In the genomic region with DNA sequence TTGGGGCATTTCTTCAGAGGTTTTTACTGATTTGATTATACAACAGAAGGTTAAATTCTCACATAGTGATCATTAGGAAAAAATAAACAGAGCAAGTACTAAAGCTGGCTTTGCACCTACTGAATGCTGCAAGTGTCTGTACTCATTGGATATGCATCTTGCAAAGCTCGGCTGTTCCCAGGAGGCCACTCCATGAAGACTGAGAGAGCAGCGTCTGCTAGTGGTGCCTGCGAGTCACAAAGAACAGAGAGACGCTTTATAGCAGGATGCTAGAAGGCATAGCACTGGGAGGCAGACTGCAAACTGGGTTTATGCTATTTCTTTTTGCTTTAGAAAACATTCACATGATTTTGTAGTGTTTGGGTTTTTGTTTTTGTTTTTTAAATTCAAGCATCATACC, we compare ENCODE assay signal across 11 mouse cellular contexts.
DNase-seq lines count a peak whose midpoint lies in the region; ATAC-seq and TF ChIP-seq lines count a peak whose summit lies in the region.
"Had no signal": no experiment of that assay in that cellular context is flagged by ENCODE, and none has a peak within 500 bp of the region (broad histone marks: within the 10 kb centered on the region; RNA-seq: fewer than 3 reads in every experiment).

No protein-coding gene starts in this region.

- TF ChIP-seq CTCF in intestine, postnatal 0 days (IDR thresholded peaks at IDR 0.05; ENCODE audit: low read depth) = peak; percentile 37

- H3K4me3 ChIP-seq in intestine, postnatal 0 days (ENCODE audit: low read depth, low read length) = no peak overlapping the region
- H3K4me3 ChIP-seq in intestine, embryonic 15.5 days (replicated peaks) = no peak overlapping the region
- H3K4me3 ChIP-seq in hindbrain, embryonic 15.5 days = no peak overlapping the region

- intact Hi-C loops in left cerebral cortex, postnatal 4 days (cut with DNase I) = loop anchor here (10.0 kb wide), 1 partner anchor 1140 kb away; no protein-coding TSS in a partner anchor

- H3K27me3 ChIP-seq in intestine, postnatal 0 days (replicated peaks; ENCODE audit: control insufficient read depth, insufficient read depth, low read length) = no peaks in the 10 kb centered on the region
- H3K27me3 ChIP-seq in intestine, embryonic 15.5 days (replicated peaks) = no peaks in the 10 kb centered on the region
- H3K27me3 ChIP-seq in hindbrain, embryonic 15.5 days = no peaks in the 10 kb centered on the region

- ATAC-seq in intestine, postnatal 0 days = no peak
- no peak for ATAC-seq in intestine, embryonic 15.5 days
- peak; percentile 91 for ATAC-seq in hindbrain, embryonic 15.5 days (ENCODE audit: low FRiP score, low read depth)
- ATAC-seq: activated CD4-positive, CD25-positive, alpha-beta regulatory T cell, adult 4 months; CD4-positive, CD25-positive, alpha-beta regulatory T cell, adult 4 months had no signal

- no peaks in the 10 kb centered on the region for H3K9me3 ChIP-seq in intestine, postnatal 0 days (ENCODE audit: control insufficient read depth)
- H3K9me3 ChIP-seq in intestine, embryonic 15.5 days = no peaks in the 10 kb centered on the region
- no peaks in the 10 kb centered on the region for H3K9me3 ChIP-seq in hindbrain, embryonic 15.5 days

- no peak overlapping the region for H3K27ac ChIP-seq in intestine, postnatal 0 days (ENCODE audit: low read depth, low read length)
- no peak overlapping the region for H3K27ac ChIP-seq in intestine, embryonic 15.5 days
- H3K27ac ChIP-seq in hindbrain, embryonic 15.5 days (replicated peaks) = peak overlapping the region; percentile 53

- DNase-seq in left cerebral cortex, postnatal 4 days = peak; percentile 51
- peak; percentile 67 to 68 for DNase-seq in right cerebral cortex, postnatal 36 days (ENCODE audit: low spot score in 2 of 2)
- DNase-seq in lung, postnatal 10 days = no peak
- no peak for DNase-seq in kidney, postnatal 36 days
- DNase-seq in urinary bladder, postnatal 36 days (ENCODE audit: low spot score in 2 of 2) = no peak
- DNase-seq: kidney, adult 2 months had no signal

- H3K9ac ChIP-seq in intestine, postnatal 0 days (ENCODE audit: low read depth, low read length) = no peak overlapping the region
- H3K9ac ChIP-seq in intestine, embryonic 15.5 days = no peak overlapping the region
- H3K9ac ChIP-seq in hindbrain, embryonic 15.5 days = no peak overlapping the region

- 28% methylated on average over 4 of the region's 4 CpGs for WGBS in intestine, postnatal 0 days
- 23% methylated on average over 4 of the region's 4 CpGs for WGBS in intestine, embryonic 15.5 days
- 2% methylated on average over 4 of the region's 4 CpGs for WGBS in hindbrain, embryonic 15.5 days

- no peaks in the 10 kb centered on the region for H3K4me1 ChIP-seq in intestine, postnatal 0 days (replicated peaks; ENCODE audit: control insufficient read depth, insufficient read depth, low read length)
- no peaks in the 10 kb centered on the region for H3K4me1 ChIP-seq in intestine, embryonic 15.5 days (replicated peaks)
- 0 out of 2 replicates have a peak, but pooled peaks cover 12% of the 10 kb centered on the region for H3K4me1 ChIP-seq in hindbrain, embryonic 15.5 days (replicated peaks)

- H3K4me2 ChIP-seq in intestine, postnatal 0 days (replicated peaks; ENCODE audit: low read depth) = no peak overlapping the region
- no peak overlapping the region for H3K4me2 ChIP-seq in intestine, embryonic 15.5 days (replicated peaks)
- H3K4me2 ChIP-seq in hindbrain, embryonic 15.5 days = 0 out of 2 replicates have a peak overlapping the region, but pooled peaks have one; percentile 13

- H3K36me3 ChIP-seq in intestine, postnatal 0 days (ENCODE audit: control insufficient read depth, insufficient read depth) = no peaks in the 10 kb centered on the region
- H3K36me3 ChIP-seq in intestine, embryonic 15.5 days = no peaks in the 10 kb centered on the region
- no peaks in the 10 kb centered on the region for H3K36me3 ChIP-seq in hindbrain, embryonic 15.5 days

Comparison
In these comparisons a context has a peak if more than half of its experiments do, and no peak if none do; other contexts are left out.
1. DNase-seq: peak in left cerebral cortex, postnatal 4 days (single experiment) and right cerebral cortex, postnatal 36 days (2 of 2); none in lung, postnatal 10 days (single experiment), kidney, postnatal 36 days (0 of 2) and urinary bladder, postnatal 36 days (0 of 2).